Mouse (Mus musculus) megakaryocyte progenitor cell, adult 5-6 weeks (primary cell): ENCODE results near the gene Adm. TPM values are rescaled to one million over a fixed set of nuclear protein-coding genes. Genes with fewer than 3 reads are reported as not detected.
"Not testable (repeated sequence)": the region's sequence is repeated elsewhere in the genome, so short reads cannot be mapped to it uniquely, and the experiment has no call there.

ENCODE experiments used
- ATAC-seq: replicated peaks from 2 replicates; pipeline ENCODE4 v1.8.0; 2016; ENCODE audit warnings: mild to moderate bottlenecking, moderate TSS enrichment, inconsistent platforms; ENCODE audit not compliant: poor library complexity
- total RNA-seq, 2 experiments: library from RNA; stranded (forward) in 1 of 2; stranded (reverse) in 1 of 2; fragments of 157-497, 149-512 nt in 1 of 2; fragments of 200-1000 nt in 1 of 2; gene quantifications; 2 replicates each; pipeline versions ENCODE4 v1.2.3 to v1.2.4; 2015 to 2017

Adm gene
- total RNA-seq, 2 experiments from 2014 or later = not detected

DNA sequence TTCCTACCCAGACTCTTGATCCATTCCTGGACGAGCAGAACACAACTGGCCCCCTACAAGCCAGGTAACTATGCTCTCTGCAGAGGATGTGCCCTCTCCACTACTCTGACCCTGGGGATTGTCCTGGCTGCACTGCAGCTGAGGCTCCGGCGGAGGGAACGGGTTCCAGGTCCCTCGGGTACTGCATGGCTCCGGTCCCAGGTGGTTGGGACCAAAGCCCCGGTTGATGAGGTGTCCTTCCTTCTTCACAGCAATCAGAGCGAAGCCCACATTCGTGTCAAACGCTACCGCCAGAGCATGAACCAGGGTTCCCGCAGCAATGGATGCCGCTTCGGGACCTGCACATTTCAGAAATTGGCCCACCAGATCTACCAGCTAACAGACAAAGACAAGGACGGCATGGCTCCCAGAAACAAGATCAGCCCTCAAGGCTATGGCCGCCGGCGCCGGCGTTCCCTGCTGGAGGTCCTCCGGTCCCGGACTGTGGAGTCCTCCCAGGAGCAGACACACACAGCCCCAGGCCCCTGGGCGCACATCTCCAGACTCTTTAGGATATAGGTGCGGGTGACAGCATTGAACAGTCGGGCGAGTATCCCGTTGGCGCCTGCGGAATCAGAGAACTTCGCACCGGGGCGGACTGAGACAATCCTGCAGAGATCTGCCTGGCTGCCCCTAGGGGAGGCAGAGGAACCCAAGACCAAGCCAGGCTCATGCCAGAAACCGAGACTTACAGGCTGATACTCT is 1.3 kb downstream of the Adm start:
- ATAC-seq = no peak

DNA sequence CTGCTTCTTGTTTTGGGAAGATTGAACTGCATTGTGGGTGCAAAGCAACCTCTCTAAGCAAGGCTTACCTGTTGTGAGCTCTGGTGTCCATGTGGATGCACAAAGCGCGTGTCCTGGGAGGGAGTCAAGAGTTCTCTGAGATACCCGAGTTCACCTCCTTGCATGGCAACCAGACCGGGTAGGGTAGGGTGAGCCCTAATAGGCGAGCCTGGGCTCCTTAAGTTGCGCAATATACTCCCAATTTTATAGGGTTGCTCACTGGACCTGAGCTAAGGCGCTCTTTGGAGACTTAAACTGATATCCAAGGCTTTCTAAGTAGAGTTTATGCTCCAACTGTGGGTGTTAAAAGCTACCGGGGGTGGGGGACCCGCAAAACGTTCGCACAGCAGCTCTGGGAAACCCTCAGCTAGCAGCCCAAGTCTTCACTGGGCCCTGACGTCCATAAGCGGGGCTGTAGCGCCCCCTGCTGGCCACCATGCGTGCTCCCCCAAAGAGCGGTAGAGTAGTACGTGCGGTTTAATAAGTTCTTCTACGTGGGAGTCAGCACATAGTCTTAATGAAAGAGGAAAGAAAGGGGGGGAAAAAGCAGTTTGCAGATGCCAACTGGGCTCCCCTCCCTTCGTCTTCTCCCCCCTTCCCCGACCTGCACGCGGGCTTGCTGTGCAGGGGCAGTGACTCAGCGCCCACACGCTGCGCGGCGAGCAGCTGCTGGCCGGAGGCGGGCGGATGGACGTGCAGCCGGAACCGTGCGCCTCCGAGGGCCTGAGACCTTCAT is 2.6 kb downstream of the Adm start:
- peak; percentile 67 for ATAC-seq

DNA sequence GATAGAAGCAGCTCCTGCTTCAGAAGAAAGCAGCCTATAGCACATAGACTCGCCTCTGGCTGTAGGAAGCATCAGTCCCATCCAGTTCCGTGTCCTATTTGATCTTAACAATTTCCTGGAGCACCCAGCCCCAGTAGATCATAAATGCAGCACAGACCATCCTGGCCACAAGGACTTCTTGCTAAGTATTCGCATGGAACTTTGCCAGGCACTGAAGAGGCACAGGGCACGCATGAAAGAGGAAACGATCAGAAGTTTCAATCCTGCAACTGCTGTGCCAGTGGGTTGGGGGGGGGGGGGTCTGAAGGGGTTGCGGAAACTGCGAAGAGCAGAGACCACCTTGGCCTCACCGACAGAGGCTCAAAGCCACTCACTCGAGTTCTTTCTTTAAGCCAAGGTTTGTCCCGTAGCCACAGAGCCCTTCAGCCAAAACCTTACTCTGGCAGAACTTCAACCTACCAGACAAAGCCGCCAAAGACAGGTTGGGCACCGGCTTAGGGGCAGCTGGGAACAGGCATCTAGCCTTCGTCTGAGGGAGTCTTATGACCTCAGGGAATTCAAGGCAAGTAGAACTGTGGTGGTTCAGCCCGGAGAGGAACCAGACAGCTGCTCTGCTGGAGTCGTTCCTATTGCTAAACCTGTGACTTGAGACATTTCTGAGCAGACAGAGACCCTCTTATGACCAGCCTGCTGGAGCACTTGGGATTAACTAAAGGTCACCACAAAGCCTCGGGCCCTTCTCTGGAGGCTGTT is 3.9 kb downstream of the Adm start:
- 0 out of 2 replicates have a peak, but pooled peaks have one; percentile 14 for ATAC-seq

GRCm38 (mm10) chr7:110635929-110636328 is 8.5 kb downstream of the Adm start:
- ATAC-seq = no peak

DNA sequence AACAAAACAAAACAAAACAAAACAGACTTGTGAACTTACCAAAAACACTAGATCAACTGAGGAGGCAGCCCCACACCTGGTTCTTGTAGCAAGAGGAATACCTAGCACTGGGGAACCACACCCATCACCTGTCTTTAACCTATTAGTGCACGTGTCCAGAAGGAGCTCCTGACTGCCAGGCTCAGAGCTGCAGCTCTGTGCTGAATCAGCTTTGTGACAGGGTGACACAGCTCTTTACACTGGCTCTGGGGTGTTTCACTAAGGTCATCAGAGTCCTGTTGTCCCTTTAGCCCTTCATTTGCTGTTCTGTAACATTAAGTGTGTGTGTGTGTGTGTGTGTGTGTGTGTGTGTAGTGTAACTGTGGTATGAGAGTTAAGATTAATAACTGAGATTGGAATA is 9.1 kb downstream of the Adm start:
- ATAC-seq = no peak

GRCm38 (mm10) chr7:110638305-110639110 is 11.0 kb downstream of the Adm start:
- ATAC-seq = no peak

DNA sequence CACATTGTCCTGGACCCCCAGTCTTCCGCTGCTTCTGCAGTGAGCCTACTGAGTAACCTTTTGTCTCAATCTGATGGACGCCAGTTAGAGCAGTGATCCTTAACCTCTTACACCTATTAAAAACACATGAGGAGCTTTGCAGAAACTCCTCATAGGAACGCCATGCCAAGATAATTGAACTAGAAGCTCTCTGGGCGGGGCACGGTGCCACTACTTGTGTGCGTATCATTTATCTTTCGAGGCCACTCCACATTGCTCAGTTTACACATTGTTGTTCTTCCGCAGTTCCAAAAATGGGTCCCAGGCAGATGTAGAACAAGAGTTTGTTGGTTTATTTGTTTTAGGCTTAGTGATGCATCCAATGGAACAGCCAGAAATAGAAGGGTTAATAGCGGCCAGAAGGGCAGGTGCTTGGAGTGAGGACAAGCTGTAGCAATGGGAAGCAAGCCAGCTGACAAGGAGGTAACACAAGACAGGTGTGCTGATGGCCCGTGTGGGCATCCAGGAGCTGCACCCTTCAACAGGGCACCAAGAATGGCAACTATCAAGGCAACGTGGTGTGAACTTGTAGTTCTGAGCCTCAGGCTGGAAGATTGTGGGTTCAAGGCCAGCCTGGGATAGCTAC is 11.9 kb downstream of the Adm start:
- no peak for ATAC-seq

DNA sequence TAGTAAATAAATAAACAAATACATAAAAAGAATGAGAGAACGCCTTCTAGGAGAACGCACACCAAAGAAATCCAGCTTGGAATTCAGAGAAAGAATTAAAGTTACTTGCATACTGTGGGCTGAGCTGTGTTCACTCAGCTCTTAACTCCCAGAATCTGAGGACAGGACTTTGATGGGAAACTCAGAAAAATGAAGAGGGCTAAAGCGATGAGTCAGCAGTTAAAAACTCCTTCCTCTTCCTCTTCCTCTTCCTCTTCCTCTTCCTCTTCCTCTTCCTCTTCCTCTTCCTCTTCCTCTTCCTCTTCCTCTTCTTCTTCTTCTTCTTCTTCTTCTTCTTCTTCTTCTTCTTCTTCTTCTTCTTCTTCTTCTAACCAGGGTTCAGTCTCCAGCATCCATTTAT is 12.5 kb downstream of the Adm start:
- ATAC-seq = not testable (repeated sequence)

GRCm38 (mm10) chr7:110645311-110645710 is 17.9 kb downstream of the Adm start:
- peak; percentile 81 for ATAC-seq

DNA sequence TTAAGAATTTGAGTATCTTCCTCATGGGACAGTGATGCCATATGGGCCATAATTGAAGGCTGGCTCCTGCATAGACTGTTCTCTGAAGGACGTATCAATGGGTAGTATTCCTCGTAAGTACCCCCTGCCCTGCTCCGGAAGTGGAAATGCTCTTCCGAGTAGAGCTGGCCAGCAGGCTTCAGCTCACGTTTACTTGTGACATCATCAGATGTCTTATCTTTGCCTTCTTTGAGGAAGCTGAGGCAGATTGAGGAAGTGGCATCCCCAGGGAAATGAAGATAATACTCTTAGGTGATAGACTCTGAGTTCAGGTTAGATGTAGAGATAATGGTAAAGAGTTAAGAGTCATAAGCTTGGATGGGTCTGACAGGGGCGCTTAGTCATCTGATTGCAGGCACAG is 18.4 kb downstream of the Adm start:
- ATAC-seq = no peak

- ATAC-seq = no peak
Measured at GRCm38 (mm10) chr7:110646611-110647407, 19.3 kb downstream of the Adm start.

- ATAC-seq = no peak
Measured at GRCm38 (mm10) chr7:110647559-110648454, 20.3 kb downstream of the Adm start.

DNA sequence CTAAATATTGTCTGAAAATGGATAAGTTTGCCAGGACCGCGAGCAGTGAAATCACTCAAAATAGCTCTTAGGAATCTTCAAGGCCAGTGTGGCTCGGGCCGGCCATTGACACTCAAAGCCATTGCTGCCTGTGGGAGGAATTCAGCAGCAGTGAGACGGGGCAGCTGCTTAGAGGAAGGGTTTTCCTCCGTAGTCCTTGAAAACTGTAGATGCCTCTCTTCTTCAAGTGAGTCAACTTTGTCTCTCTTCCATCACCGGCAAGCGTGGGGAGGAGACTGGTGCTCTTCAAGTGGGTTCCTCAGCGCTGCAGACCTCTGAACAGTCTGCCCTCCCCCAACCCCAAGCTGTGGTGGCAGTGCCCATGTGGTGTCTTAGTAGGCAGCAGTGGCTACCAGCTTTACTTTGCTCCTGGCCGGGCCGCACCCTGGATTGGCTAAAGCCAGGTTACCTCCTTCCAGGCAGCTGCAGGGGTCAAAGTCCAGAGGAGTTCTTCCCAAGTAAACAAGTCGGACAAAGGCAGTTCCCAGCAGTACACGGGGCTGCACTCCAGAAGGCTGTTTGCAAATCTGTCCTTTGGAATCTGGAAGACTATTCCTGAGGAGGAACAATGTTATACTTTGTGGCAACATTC is 21.1 kb downstream of the Adm start:
- ATAC-seq = no peak

DNA sequence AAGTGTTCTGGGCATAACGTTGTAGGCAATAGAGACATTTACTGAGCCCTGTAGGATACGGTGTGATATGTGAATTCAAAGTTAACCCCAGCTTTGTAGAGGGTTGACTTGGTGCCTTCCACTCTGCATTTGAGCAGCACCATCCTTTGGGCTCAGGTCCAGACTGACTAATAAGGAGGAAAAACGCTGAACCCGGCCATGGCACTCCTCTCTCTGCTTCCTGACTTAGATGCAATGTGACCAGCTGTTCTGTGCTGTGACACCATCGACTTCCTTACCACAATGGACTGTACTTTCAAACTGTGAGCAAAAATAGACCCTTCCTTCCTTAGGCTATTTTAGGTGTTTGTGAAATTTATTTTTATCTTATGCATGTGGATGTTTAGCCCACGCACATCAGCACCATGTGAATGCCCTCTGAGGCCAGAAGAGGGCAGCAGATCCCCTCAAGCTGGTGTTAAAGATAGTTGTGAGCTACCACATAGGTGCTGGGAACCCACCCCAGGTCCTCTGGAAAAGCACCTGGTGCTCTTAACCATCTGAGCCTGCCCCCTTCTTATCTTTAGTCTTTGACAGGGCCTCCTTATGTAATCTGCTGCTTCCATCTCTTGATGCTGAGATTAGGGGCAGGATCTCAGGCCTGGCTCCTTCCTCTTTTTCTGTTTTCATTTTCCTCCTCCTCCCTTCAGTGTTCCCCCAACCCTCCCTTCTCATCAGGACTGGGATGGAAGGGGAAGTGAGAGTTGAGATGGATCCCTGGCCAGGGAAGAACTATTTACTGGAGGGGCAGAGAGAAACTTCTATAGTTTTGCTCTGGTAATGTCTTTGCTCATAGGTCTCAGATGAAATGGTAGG is 21.9 kb downstream of the Adm start:
- peak; percentile 60 for ATAC-seq

- ATAC-seq = no peak
Measured at GRCm38 (mm10) chr7:110650491-110650890, 23.0 kb downstream of the Adm start.

- ATAC-seq = no peak
Measured at GRCm38 (mm10) chr7:110651091-110651490, 23.6 kb downstream of the Adm start.

- ATAC-seq = no peak
Measured at GRCm38 (mm10) chr7:110655230-110655629, 27.8 kb downstream of the Adm start.
